Mouse (Mus musculus) CD4-positive, CD25-positive, alpha-beta regulatory T cell, adult 2 months (primary cell): ENCODE measurements around the gene 2610028H24Rik.

ENCODE experiments used
- DNase-seq: peaks from one replicate; pipeline ENCODE4 v3.0.0-alpha.2; 2012; ENCODE audit warnings: low read depth, low spot score

2610028H24Rik gene

GRCm38 (mm10) chr10:76448851-76449250 lies at the start of gene 2610028H24Rik:
2610028H24Rik (plus strand) TSS chr10:76449081.
- no peak for DNase-seq

GRCm38 (mm10) chr10:76408520-76408919 lies 40.4 kb upstream of the 2610028H24Rik start:
- no peak for DNase-seq

GRCm38 (mm10) chr10:76416811-76417210 lies 32.1 kb upstream of the 2610028H24Rik start:
- no peak for DNase-seq

- DNase-seq, result no peak
Measured at GRCm38 (mm10) chr10:76425674-76426073, 23.2 kb upstream of the 2610028H24Rik start.

- no peak for DNase-seq
Measured at GRCm38 (mm10) chr10:76433925-76434324, 15.0 kb upstream of the 2610028H24Rik start.

GRCm38 (mm10) chr10:76439107-76439890 lies 9.6 kb upstream of the 2610028H24Rik start:
- DNase-seq, result no peak

- peak; percentile 11 for DNase-seq
Measured at GRCm38 (mm10) chr10:76440281-76440680, 8.6 kb upstream of the 2610028H24Rik start, which contains the start of gene AC141477.1. AC141477.1 (minus strand) TSS chr10:76440444.

GRCm38 (mm10) chr10:76442178-76443088 lies 6.4 kb upstream of the 2610028H24Rik start, which contains the start of gene Pcnt:
Pcnt (minus strand) TSS chr10:76442786.
- peak; percentile 98 for DNase-seq

GRCm38 (mm10) chr10:76445996-76446681 lies 2.7 kb upstream of the 2610028H24Rik start:
- no peak for DNase-seq

- DNase-seq, result no peak
Measured at GRCm38 (mm10) chr10:76447406-76448229, 1.3 kb upstream of the 2610028H24Rik start.

- DNase-seq, result peak; percentile 69
Measured at GRCm38 (mm10) chr10:76455289-76455688, 6.4 kb downstream of the 2610028H24Rik start.

GRCm38 (mm10) chr10:76461255-76461654 lies 12.4 kb downstream of the 2610028H24Rik start:
- no peak for DNase-seq

- DNase-seq, result no peak
Measured at GRCm38 (mm10) chr10:76462312-76462711, 13.4 kb downstream of the 2610028H24Rik start.

- no peak for DNase-seq
Measured at GRCm38 (mm10) chr10:76462721-76463120, 13.8 kb downstream of the 2610028H24Rik start.

GRCm38 (mm10) chr10:76468203-76469162 lies 19.6 kb downstream of the 2610028H24Rik start, which contains the start of the genes Mcm3ap and Ybey:
Mcm3ap (plus strand) TSS chr10:76468927.
Ybey (minus strand) TSS chr10:76469114.
- DNase-seq, result peak; percentile 90

GRCm38 (mm10) chr10:76473759-76474158 lies 24.9 kb downstream of the 2610028H24Rik start:
- no peak for DNase-seq

- no peak for DNase-seq
Measured at GRCm38 (mm10) chr10:76480851-76481250, 32.0 kb downstream of the 2610028H24Rik start.

GRCm38 (mm10) chr10:76481480-76481879 lies 32.6 kb downstream of the 2610028H24Rik start:
- DNase-seq, result no peak

- DNase-seq, result no peak
Measured at GRCm38 (mm10) chr10:76486302-76486701, 37.4 kb downstream of the 2610028H24Rik start.
